Mouse (Mus musculus) heart, postnatal 4 days (tissue): ENCODE results near the gene Acap2. TPM values are rescaled to one million over a fixed set of nuclear protein-coding genes. Genes with fewer than 3 reads are reported as not detected.

ENCODE experiments used
- DNase-seq: peaks from one replicate; pipeline ENCODE4 v3.0.0; 2021
- total RNA-seq, 2 experiments: library from RNA; stranded (reverse); gene quantifications; 2 replicates each; pipeline ENCODE4 v1.2.3; 2021

Gene Acap2
- total RNA-seq, 2 experiments from 2014 or later, result 27.8 to 29.0 TPM

DNA sequence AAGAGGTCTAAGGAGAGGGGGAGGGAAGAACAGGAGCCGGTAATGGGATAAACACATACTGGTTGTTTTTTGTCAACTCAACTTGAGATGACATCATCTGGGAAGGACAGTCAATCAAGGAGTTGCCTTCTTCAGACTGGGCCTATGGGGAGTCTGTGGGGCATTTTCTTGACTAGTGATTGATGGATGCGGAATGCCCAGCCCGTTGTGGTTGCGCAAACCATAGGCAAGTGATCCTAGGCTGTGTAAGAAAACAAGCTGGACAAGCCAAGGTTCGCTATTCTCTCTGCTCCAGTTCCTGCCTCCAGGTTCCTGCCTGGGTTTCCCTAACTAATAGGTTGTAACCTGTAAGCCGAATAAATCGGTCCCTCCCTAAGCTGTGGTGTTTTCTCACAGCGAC is 4.1 kb upstream of the Acap2 start:
- DNase-seq, result no peak

DNA sequence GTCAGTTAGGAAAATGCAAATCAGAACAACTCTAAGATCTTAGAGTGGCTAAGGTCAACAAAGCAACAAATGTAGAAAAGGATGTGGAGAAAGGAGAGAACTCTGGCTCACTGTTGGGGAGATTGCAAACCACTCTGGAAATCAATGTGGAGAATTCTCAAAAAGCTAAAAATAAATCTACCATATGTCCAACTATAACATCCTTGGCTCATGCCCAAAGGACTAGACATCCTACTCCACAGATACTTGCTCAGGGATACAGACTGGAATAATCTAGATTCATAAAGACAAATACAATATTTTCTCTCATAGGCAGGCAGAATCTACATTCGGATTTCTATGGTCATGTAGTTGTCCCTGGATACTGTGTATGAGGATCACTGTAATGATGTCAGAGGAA is 3.2 kb upstream of the Acap2 start:
- no peak for DNase-seq

DNA sequence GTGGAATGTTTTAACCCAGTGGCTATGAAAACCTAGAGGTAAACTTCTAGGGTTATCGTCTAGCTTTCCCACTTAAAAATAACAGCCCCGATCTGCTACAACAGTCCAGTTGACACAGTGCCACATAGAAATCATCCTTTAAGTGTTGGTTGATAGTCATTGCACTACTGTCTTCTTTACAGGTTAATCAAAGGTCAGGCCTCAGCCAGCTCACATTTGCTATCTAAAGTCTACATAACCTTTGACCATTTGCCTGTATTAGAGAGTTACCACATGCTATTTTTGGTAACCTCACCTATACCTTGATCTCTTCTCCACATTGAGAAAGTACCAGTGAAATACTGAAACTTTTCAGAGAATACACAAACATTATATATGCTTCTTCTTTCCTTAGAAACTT is 659 bp upstream of the Acap2 start:
- no peak for DNase-seq

DNA sequence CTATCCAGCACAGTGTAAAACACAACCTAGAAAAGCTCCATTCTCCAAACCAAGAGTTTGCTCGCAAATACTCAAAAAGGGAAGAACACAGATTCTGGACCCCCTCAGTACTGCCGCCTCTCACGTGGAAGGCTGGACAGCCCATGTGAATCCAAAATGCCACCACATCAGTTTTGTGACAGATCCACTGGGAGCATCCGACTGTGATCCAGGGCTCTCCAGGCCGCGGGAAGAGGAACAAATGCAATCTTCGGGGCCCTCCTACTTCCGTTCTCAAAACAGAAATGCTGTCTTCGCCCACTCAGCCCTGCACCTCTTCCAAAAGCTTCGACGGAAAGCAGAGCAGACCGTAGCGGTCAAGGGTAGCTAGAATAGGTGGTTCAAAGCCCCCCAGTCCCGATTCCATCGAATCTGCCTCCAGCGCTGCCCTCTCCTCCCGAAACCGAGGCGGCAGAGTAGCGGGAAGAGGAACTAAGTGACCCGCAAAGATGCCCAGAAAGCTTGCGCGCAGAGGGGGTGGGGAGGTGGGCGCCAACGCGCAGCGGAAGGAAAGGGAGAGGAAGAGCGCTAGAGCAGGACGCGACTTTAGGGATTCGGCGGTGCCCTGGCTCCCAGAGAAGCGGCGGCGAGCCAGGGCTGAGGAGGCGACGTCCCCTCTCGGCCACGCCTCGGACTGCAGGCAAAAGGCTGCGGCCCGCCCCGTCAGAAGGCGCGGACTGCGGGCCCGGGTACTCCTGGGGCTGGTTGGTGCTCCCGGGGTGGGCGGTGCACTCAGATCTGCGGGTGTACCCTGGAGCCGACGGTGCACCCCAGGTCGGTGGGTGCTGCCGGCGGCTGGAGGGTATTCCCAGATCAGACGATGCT is 887 bp downstream of the Acap2 start:
- DNase-seq, result peak; percentile 70

DNA sequence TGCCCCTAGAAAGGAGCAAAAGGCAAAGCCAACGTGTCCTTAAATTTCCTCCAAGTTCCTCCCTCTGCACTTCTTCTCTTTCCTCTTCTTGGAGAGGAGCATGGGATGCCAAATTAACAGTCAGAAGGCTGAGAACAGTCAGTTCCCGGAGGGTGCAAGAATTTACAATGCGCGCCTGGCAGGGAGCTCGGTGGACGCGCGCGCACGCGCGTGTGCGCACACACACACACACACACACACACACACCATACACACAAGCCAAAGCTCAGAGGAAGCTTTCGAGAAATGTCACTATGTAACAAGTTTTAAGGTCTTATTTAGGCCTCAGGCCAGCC is 1.5 kb downstream of the Acap2 start:
- peak; percentile 53 for DNase-seq

DNA sequence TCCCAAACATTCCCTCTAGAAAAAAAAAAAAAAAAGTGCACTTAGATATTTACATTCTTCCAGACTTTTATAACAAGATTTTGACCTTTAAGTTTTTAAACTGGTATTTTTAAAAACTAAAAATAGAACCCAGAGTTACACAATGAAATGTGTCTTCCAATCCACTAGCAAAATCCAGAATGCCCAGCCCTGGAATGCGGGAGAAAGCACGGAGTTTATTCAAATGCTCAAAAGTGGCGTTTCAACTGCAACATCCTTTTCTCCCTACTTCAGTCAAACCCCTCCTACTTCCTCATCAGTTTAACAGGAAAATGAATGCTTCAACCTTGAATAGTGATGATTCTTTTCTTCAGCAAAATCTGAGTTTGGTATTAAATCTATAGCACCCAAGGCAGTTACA is 4.1 kb downstream of the Acap2 start:
- DNase-seq, result no peak

DNA sequence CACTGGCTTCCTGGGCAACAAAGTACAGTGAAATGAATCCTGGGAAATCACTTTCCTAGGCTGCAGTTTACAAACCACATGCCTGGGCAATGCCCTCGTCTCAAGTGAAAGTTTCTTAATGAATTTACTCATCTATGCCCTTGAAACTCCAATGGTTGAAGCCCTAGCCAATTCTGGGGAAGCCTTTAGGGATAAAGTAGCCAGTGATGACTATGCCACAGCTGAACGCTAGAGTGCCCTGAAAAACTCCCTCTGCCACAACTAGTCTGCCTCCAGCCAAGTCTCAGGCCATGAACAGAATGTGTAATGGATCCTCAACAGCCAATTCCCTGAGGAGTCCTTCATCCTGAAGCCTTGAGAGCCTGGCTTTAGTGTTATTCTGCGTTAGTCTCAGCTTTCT is 8.5 kb downstream of the Acap2 start:
- DNase-seq, result no peak

DNA sequence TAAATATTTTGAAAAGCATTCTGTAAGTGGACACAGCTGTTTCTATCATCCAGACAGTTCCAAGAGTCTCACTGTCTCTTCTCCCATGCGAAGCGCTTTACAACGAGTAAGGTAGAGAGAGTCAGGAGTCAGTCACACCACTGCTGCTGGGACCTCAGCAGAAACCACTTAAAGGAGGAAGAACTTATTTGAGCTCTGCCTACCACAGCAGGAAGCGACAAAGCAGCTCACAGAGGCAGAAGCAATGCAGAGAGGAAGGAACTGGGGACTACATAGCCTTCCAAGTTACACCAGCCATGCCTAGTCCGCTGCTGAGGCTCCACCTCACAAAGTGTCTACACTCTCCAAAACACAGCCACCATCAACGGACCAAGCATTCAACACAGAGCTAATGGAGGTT is 9.2 kb downstream of the Acap2 start:
- no peak for DNase-seq

DNA sequence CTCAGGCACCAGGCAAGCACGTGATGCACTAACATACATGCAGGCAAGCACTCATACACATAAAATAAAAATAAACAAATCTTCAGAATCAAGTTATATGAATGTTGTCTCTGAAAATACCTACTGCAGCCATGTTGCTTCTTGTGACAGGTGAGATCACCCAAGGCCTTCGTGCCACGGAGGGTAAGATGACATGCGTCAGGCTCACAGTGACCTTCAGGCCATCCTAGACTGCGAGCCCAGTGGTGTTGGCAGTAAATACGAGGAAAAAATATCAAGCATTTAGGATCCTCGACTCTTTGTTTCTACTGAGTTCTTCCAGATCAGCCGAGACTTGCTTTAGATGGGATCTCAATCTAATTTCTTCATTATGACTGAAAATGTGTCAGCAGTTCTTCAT is 10.6 kb downstream of the Acap2 start:
- DNase-seq, result no peak

DNA sequence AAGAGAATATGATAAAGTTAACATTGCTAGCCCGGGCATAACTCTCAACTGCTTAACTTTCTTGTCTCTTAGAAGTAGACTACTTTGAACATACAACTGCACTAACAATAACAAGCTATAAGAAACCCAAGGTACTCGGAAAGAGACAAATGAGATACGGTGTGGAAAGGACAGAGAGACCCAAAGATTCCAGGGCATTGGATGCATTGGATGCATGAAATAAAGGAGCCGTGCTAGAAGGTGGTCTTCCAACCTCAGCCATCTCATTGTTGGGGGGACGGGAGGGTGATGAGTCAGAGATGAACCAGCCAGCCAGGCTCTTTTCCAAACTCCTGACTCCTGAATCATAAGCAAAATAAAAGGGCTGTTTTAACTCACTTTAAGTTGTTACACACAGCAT is 11.8 kb downstream of the Acap2 start:
- no peak for DNase-seq

DNA sequence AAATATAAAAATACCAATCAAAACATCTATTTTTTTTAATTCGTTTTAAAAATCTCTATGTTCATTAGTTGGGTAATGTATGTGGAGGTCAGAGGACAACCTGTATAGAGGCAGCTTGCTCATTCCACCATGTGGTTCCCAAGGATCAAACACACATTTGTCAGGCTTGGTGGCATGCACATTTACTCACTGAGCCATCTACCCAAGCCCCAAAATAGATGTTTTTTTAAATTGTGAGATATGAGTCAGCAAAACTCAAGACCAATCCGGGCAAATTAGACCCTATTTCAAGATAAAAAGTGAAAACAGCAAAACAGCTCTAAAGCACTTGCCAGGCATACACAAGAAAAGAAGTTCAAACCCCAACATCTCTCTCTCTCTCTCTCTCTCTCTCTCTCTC is 12.2 kb downstream of the Acap2 start:
- no peak for DNase-seq

DNA sequence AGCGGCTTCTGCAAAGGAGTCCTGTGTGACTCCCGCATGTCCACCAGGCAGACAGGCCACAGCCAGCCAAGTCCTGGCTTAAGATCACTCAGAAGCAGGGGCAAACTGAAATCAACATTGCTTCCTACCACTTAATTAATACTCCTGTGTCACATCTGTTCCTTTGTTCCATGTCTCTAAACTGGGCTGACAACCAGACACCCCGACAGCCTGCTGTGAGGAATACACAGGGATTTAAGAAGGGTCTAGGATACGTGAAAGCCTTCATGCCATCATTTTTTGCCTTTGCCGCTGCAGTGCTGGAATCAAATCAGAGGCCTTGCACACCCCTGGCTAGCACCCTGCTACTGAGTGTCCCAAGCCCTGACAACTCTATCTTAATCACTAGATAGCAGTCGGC is 12.8 kb downstream of the Acap2 start:
- no peak for DNase-seq

DNA sequence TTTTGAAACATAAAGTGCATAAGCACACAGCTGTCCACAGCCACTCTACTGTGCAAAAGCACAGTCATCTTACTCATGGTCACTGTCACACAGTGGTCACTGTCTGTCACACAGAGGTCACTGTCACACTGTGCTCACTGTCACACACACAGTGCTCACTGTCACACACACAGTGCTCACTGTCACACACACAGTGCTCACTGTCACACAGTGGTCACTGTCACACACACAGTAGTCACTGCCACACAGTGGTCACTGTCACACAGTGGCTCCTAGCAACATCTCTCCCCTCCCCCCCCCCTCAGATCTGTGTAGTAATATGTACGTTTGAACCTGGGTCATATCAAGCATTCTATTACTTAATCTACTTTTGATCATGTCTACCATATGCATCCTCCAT is 13.9 kb downstream of the Acap2 start:
- DNase-seq, result no peak

DNA sequence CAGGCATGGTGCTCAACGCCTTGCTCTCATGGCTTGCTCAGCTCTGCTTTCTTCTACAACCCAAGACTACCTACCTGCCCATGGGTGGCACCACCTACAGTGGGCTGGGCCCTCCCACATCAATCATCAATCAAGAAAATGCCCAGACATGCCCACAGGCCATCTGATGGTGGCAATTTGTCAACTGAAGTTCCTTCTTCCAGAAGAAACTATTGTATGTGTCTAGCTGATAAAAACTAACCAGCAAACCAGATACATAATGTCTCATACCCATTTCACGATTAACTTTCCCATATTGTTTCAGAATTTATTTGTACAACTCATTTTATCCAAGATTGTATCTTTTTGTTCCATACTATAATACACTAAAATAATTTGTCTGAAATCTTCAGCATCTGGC is 15.3 kb downstream of the Acap2 start:
- no peak for DNase-seq

DNA sequence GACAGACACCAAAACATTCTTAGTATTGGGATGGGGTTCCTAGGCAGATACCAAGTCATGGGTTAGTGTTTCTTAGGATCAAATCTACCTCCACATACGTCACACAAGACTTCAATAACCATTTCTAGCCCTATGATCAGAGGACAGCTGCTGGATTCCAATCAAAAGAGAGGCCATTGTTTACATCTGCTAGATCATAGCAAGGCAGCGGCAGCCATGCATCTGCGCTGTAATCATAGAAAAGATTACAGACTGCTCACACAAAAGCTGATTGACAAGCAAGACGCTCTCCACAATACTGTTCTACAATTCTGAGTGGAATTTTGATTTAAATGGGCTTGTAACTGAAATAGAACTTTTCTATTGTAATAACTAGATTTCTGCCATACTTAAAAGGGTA is 16.3 kb downstream of the Acap2 start:
- DNase-seq, result no peak

DNA sequence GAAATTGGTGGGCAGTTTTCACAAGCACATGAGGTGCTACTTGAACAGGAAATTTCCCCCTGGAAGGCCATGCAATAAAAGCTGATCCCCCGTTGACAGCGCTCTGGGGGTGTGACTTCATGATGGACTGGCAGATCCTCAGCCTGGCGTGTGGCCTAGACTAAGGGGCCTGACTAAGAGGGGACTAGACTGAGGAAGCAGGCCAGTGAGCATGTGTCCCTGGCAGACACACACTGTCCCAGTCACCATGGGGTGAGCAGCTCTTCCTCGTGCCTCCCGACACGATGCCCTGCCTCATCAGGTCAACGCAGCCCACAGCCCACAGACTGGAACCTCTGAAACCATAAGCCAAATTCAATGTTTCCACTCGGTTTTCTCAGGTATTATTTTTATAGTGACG is 18.5 kb downstream of the Acap2 start:
- peak; percentile 48 for DNase-seq

DNA sequence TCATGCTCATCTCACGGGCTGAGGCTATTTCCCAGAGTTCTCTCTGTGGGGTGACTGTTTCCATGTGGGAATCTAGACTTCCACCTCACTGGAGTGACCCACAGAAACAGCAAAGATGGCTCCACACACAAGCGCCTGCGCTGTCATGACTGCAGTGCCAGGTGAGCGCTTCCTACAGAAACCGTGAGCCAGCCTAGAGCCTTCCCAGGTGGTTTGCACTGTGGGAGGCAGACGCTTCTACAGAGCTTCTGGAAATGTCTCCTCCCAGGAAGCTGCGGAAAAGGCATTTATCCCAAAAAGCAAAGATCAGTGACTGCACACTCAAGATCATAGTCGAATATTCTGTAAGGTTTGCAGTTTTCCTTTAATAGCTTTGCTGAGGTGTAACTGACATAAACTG is 20.2 kb downstream of the Acap2 start:
- DNase-seq, result no peak

DNA sequence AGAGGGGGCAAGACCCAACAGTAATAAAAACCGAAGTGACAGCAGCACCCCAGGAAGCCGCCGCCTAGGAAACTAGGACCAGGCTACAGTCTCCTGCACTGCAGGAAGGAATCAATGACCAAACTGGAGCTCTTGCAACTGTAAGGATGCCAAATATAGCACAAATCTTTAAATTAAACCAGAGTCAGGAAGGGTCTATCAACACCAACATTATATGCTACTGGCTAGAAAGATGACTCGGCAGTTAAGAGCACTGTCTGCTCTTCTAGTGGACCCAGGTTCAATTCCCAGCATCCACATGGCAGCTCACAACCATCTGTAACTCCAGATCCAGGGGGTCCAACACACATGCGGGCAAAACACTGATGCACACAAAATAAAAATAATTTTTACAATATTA is 21.7 kb downstream of the Acap2 start:
- no peak for DNase-seq

DNA sequence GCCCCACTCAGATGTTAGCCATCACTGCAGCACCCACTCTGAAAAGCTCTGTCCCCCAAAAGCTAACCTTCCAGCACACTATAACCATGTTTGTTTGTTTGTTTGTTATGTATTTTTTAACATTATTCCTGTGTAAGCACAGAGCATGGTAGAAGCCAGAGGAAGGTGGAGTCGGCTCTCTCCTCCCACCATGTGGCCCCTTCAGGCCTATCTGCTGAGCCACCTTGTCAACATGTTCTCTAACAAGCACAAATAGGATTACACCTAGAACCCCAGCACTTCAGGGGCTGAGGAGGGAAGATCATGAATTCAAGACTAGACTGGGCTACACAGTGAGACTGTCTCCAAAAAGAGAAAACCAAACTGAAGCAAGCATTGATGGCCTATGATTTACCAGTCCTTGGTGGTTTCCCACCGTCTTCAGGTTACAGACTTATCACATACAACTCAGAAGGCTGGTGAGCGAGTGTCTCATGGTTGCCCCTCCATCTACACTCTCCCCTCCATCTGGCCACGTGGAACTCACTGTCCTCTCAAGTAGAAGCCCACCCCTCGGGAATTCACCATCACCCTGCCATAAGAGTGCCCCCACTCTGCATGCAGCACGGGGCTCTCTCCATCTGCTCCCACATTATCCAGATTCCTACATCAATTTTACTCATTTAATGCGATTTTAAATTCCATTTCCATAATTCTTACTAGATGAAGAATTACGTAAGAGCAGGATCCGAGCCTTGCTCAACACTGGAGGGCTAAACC is 26.0 kb downstream of the Acap2 start:
- DNase-seq, result no peak

DNA sequence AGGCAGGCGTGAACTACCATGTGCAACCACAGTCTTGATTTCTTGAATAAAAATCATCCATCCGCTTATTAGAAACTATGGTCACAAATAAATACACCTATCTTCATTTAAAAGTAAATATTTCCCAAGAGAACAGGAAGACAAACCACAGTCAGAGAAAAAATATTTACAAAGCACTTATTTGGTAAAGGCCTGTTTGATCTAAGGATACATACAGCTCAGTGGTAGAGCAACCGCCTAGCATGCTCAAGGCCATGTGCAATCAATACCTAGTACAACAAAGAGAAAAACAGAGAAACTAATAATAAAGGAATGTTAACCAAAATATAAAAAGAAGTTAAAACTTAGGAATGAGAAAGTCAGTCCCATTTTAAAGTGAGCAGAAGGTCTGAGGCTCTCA is 28.8 kb downstream of the Acap2 start:
- DNase-seq, result no peak

DNA sequence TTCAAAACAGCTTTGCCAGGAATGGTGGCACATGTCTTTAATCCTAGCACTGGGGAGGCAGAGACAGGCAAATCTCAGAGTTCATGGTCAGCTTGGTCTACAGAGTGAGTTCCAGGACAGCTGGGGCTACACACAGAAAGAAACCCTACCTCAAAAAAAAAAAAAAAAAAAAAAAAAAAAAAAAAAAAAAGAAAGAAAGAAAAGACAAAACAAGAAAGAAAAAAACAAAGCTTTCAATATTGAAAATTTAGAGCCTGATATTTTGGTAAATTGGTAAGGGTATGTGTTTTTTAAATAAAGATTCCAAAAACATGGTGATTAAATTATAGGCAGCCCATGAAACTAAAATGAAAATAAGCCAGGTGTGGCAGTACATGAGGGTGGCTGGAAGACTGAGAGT is 29.6 kb downstream of the Acap2 start:
- no peak for DNase-seq

DNA sequence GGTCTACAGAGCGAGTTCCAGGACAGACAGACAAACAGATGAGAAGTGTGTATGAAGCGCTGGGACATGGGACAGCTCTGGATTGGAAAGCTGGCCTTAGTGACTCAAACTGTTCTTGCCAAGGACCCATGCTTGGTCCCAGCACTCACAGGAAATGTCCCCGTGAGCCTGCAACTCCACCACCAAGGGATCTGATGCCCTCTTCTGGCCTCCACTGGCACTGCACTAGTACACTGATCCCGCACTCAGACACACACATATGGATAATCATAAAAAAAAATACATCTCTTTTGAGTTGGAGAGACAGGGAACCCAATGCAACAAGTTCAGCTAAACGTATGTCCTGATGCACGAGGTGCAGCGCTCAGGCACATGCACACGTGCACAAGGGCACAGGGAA is 30.7 kb downstream of the Acap2 start:
- no peak for DNase-seq

DNA sequence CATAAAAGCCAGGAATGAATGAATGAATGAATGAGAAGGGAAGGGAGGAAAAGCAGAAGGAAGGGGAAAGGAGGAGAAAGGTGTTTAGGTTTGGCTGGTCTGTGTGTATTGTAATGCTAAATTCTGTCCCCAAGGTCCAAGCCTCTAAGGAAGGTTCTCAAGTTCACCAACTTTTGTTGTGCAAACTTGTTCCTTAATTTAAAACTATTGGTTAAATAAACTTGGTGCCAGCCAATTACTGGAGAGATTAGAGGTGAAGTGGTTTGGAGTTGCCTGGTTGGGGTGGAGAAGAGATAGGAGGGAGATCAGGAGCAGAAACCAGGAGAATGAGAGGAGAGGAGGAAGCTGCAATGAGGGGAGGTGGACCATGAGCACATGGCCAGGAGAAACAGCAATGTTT is 31.4 kb downstream of the Acap2 start:
- DNase-seq, result no peak

DNA sequence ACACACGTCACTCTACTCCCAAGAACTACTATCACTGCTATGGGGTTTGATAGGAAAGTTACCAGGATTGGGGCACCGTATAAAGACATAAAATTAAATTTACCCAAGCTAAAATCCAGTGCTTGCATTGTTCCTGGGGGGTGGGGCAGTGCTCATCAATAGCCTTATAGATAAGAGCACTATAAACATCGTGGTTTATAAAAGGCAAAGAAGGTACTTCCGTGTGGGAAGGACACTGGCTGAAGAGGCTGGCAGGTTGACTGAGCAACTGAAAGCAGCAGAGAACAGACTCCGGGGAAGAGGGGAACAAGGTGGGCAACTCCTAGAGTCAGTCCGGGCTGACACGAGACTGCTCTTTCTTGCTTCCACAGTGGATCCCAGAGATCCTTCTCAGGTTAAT is 33.1 kb downstream of the Acap2 start:
- no peak for DNase-seq
